37 mouse cellular contexts compared by ENCODE assay signal in the genomic region with DNA sequence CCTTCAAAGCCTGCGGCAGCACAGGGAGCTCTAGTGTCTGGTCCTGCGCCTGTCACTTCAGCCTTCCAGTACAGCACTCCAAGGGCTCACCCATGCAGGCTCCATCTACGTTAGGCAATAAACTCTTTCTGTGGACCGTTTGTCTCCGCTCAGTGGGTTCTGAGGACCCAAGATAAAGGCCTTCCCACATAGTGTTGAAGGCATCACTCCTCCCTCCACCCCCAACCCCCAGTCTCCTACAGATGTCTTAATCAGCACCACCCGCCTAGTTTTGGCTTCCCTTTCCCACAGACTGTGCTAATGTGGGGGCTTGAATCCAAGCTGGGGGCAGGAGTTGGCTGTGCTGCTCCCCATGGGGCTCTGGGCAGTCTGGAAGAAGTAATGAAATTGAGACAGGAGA. TPM values are rescaled to one million over a fixed set of nuclear protein-coding genes. Genes with fewer than 3 reads are reported as not detected.
DNase-seq lines count a peak whose midpoint lies in the region; ATAC-seq and TF ChIP-seq lines count a peak whose summit lies in the region.
"Had no signal": no experiment of that assay in that cellular context is flagged by ENCODE, and none has a peak within 500 bp of the region (broad histone marks: within the 10 kb centered on the region; RNA-seq: fewer than 3 reads in every experiment).

No protein-coding gene starts in this region.

- no peak for TF ChIP-seq EP300 in heart, adult 2 months (IDR thresholded peaks at IDR 0.05; ENCODE audit: insufficient read depth, low read depth, low read length)
- peak in 1 of 2 experiments; percentile 44; a peak in 2 of 4 replicates for TF ChIP-seq EP300 in MEL (IDR thresholded peaks at IDR 0.05; ENCODE audit: low read depth in 1 of 2, low read length in 2 of 2)
- no peak for TF ChIP-seq EP300 in liver, embryonic 14.5 days (IDR thresholded peaks at IDR 0.05; ENCODE audit: low read depth)

- TF ChIP-seq POLR2A in heart, adult 2 months (IDR thresholded peaks at IDR 0.05; ENCODE audit: insufficient read depth, low read depth, low read length) = no peak
- no peak for TF ChIP-seq POLR2A in MEL (IDR thresholded peaks at IDR 0.05; ENCODE audit: control insufficient read depth in 1 of 2, insufficient read depth in 1 of 2, low read depth in 1 of 2, low read length in 2 of 2, poor library complexity in 1 of 2)

- H3K79me2 ChIP-seq in heart, adult 2 months (replicated peaks; ENCODE audit: control insufficient read depth, insufficient read depth, low read length) = no peaks in the 10 kb centered on the region
- no peaks in the 10 kb centered on the region for H3K79me2 ChIP-seq in MEL (ENCODE audit: control insufficient read depth, insufficient read depth, low read length, poor library complexity)

- no peak for TF ChIP-seq CTCF in heart, adult 2 months (IDR thresholded peaks at IDR 0.05)
- no peak for TF ChIP-seq CTCF in MEL (IDR thresholded peaks at IDR 0.05 in 2 of 3, conservative IDR thresholded peaks at IDR 0.05 in 1 of 3; ENCODE audit: control insufficient read depth in 1 of 3, insufficient read depth in 1 of 3, low read depth in 2 of 3, low read length in 3 of 3, poor library complexity in 1 of 3, severe bottlenecking in 1 of 3)
- TF ChIP-seq CTCF in liver, embryonic 14.5 days (IDR thresholded peaks at IDR 0.05; ENCODE audit: low read depth) = no peak

- no peak for TF ChIP-seq RAD21 in MEL (IDR thresholded peaks at IDR 0.05; ENCODE audit: low read depth, low read length)

- H3K4me2 ChIP-seq in heart, embryonic 16.5 days (ENCODE audit: low read depth, low read length) = no peak overlapping the region
- H3K4me2 ChIP-seq in liver, embryonic 14.5 days (ENCODE audit: low read depth) = no peak overlapping the region
- H3K4me2 ChIP-seq: embryonic facial prominence, embryonic 12.5 days; forebrain, embryonic 15.5 days; heart, embryonic 13.5 days; hindbrain, embryonic 13.5 days; limb, embryonic 13.5 days; midbrain, embryonic 15.5 days; neural tube, embryonic 15.5 days had no signal

- H3K36me3 ChIP-seq in heart, embryonic 16.5 days (ENCODE audit: control insufficient read depth, insufficient read depth) = no peaks in the 10 kb centered on the region
- H3K36me3 ChIP-seq in heart, adult 2 months (ENCODE audit: control insufficient read depth, insufficient read depth, low read length) = no peaks in the 10 kb centered on the region
- peaks cover 0 to 5% of the 10 kb centered on the region in 2 experiments; a peak in 1 of 4 replicates for H3K36me3 ChIP-seq in MEL (ENCODE audit: control insufficient read depth in 1 of 2, insufficient read depth in 2 of 2, low read length in 2 of 2)
- H3K36me3 ChIP-seq in liver, embryonic 14.5 days (replicated peaks; ENCODE audit: control insufficient read depth, insufficient read depth, low read depth) = no peaks in the 10 kb centered on the region
- H3K36me3 ChIP-seq: embryonic facial prominence, embryonic 12.5 days; forebrain, embryonic 10.5 days; forebrain, embryonic 15.5 days; heart, embryonic 13.5 days; hindbrain, embryonic 13.5 days; limb, embryonic 13.5 days; midbrain, embryonic 10.5 days; midbrain, embryonic 15.5 days; neural tube, embryonic 15.5 days had no signal

- H3K4me1 ChIP-seq in heart, embryonic 16.5 days (ENCODE audit: control insufficient read depth, insufficient read depth, low read length) = no peaks in the 10 kb centered on the region
- H3K4me1 ChIP-seq in heart, adult 2 months (ENCODE audit: control insufficient read depth, insufficient read depth, low read length) = no peaks in the 10 kb centered on the region
- peaks cover 0 to 7% of the 10 kb centered on the region in 2 experiments; a peak in 2 of 4 replicates for H3K4me1 ChIP-seq in MEL (ENCODE audit: control insufficient read depth in 1 of 2, insufficient read depth in 2 of 2, low read length in 2 of 2)
- H3K4me1 ChIP-seq in liver, embryonic 14.5 days (replicated peaks; ENCODE audit: control insufficient read depth in 2 of 2, insufficient read depth in 2 of 2, low read length in 1 of 2) = peaks cover 0 to 9% of the 10 kb centered on the region in 2 experiments; a peak in 2 of 4 replicates
- H3K4me1 ChIP-seq: embryonic facial prominence, embryonic 12.5 days; forebrain, embryonic 15.5 days; heart, embryonic 13.5 days; hindbrain, embryonic 13.5 days; midbrain, embryonic 10.5 days; midbrain, embryonic 15.5 days; neural tube, embryonic 15.5 days had no signal

- no peak overlapping the region for H3K4me3 ChIP-seq in heart, embryonic 16.5 days (ENCODE audit: low read length)
- H3K4me3 ChIP-seq in heart, adult 2 months = no peak overlapping the region
- no peak overlapping the region for H3K4me3 ChIP-seq in MEL (ENCODE audit: control insufficient read depth in 1 of 2, insufficient read depth in 1 of 2, low read depth in 2 of 2, low read length in 2 of 2)
- H3K4me3 ChIP-seq in liver, embryonic 14.5 days (ENCODE audit: insufficient read depth in 1 of 2, low read depth in 2 of 2, low read length in 2 of 2) = no peak overlapping the region
- H3K4me3 ChIP-seq: embryonic facial prominence, embryonic 12.5 days; forebrain, embryonic 10.5 days; forebrain, embryonic 15.5 days; heart, embryonic 13.5 days; hindbrain, embryonic 13.5 days; left cerebral cortex, adult 2 months; limb, embryonic 13.5 days; midbrain, embryonic 10.5 days; midbrain, embryonic 15.5 days; neural tube, embryonic 15.5 days had no signal

- H3K27ac ChIP-seq in heart, embryonic 16.5 days (ENCODE audit: low read length) = no peak overlapping the region
- H3K27ac ChIP-seq in heart, adult 2 months = no peak overlapping the region
- no peak overlapping the region for H3K27ac ChIP-seq in MEL (ENCODE audit: control insufficient read depth, low read depth, low read length)
- H3K27ac ChIP-seq in liver, embryonic 14.5 days = no peak overlapping the region
- H3K27ac ChIP-seq: embryonic facial prominence, embryonic 12.5 days; forebrain, embryonic 10.5 days; forebrain, embryonic 15.5 days; heart, embryonic 13.5 days; hindbrain, embryonic 13.5 days; left cerebral cortex, adult 2 months; limb, embryonic 13.5 days; midbrain, embryonic 10.5 days; midbrain, embryonic 15.5 days; neural tube, embryonic 15.5 days had no signal

- intact Hi-C loops in heart, adult 2 months (cut with DNase I) = no loop called here

- no peaks in the 10 kb centered on the region for H3K27me3 ChIP-seq in heart, embryonic 16.5 days (ENCODE audit: control insufficient read depth, insufficient read depth, low read length)
- no peaks in the 10 kb centered on the region for H3K27me3 ChIP-seq in heart, adult 2 months (ENCODE audit: control insufficient read depth, insufficient read depth, low read length)
- H3K27me3 ChIP-seq in MEL (ENCODE audit: control insufficient read depth in 1 of 2, insufficient read depth in 2 of 2, low read length in 2 of 2) = no peaks in the 10 kb centered on the region
- H3K27me3 ChIP-seq in liver, embryonic 14.5 days (ENCODE audit: control insufficient read depth, insufficient read depth, low read length) = no peaks in the 10 kb centered on the region
- H3K27me3 ChIP-seq: embryonic facial prominence, embryonic 12.5 days; forebrain, embryonic 15.5 days; hindbrain, embryonic 13.5 days; limb, embryonic 13.5 days; midbrain, embryonic 15.5 days; neural tube, embryonic 15.5 days; Patski had no signal

- no peaks in the 10 kb centered on the region for H3K9me3 ChIP-seq in heart, embryonic 16.5 days (replicated peaks; ENCODE audit: control insufficient read depth, low read length)
- H3K9me3 ChIP-seq in MEL (replicated peaks; ENCODE audit: insufficient read depth, low read length) = no peaks in the 10 kb centered on the region
- no peaks in the 10 kb centered on the region for H3K9me3 ChIP-seq in liver, embryonic 14.5 days (ENCODE audit: control insufficient read depth, low read length)
- H3K9me3 ChIP-seq: embryonic facial prominence, embryonic 12.5 days; forebrain, embryonic 10.5 days; heart, embryonic 13.5 days; hindbrain, embryonic 13.5 days; limb, embryonic 13.5 days; midbrain, embryonic 10.5 days; midbrain, embryonic 15.5 days; neural tube, embryonic 15.5 days had no signal

- peak; percentile 28; the same call in 1 of the 2 replicates for ATAC-seq in heart, embryonic 16.5 days (replicated peaks; ENCODE audit: extremely low read depth, insufficient read depth, low FRiP score)
- ATAC-seq in liver, embryonic 14.5 days (ENCODE audit: insufficient read depth) = peak; percentile 64; the same call in 1 of the 2 replicates
- ATAC-seq: forebrain, embryonic 15.5 days; intestine, postnatal 0 days; midbrain, embryonic 15.5 days; Patski had no signal

- 44% methylated on average over 6 of the region's 6 CpGs for WGBS in heart, embryonic 16.5 days
- WGBS in heart, adult 2 months = 57% methylated on average over 6 of the region's 6 CpGs
- WGBS in liver, embryonic 14.5 days (ENCODE audit: insufficient replicate concordance) = 18% methylated on average over 6 of the region's 6 CpGs

- no peak overlapping the region for H3K9ac ChIP-seq in heart, embryonic 16.5 days (ENCODE audit: low read length)
- H3K9ac ChIP-seq in heart, adult 2 months (ENCODE audit: low read depth, low read length) = no peak overlapping the region
- H3K9ac ChIP-seq in MEL (ENCODE audit: control insufficient read depth, low read depth, low read length, poor library complexity, severe bottlenecking) = 0 out of 2 replicates have a peak overlapping the region, but pooled peaks have one; percentile 3
- H3K9ac ChIP-seq in liver, embryonic 14.5 days (replicated peaks) = no peak overlapping the region
- H3K9ac ChIP-seq: embryonic facial prominence, embryonic 12.5 days; forebrain, embryonic 15.5 days; heart, embryonic 13.5 days; hindbrain, embryonic 13.5 days; limb, embryonic 13.5 days; midbrain, embryonic 15.5 days; neural tube, embryonic 15.5 days had no signal

- no peak for DNase-seq in heart, adult 2 months
- DNase-seq in MEL (ENCODE audit: low read depth, low spot score) = peak; percentile 61
- peak; percentile 5 for DNase-seq in c-Kit-positive CD71-negative TER-119-negative erythroid progenitor cells, embryonic 14.5 days (ENCODE audit: low read depth)
- DNase-seq in liver, embryonic 14.5 days (ENCODE audit: low read depth in 3 of 3, low spot score in 3 of 3) = no peak
- no peak for DNase-seq in MN1 (ENCODE audit: low spot score)
- no peak for DNase-seq in thymus, postnatal 0 days (ENCODE audit: low spot score)
- no peak for DNase-seq in lung, postnatal 14 days
- DNase-seq: adrenal gland, postnatal 25 days; cerebellum, adult 2 months; cerebellum, postnatal 36 days; gastrocnemius, postnatal 36 days; heart, adult 18-20 months; heart, postnatal 36 days; kidney, adult 9 months; lung, postnatal 4 days; retina, postnatal 1 day; right cerebral cortex, postnatal 14 days had no signal

RNA-seq across cellular contexts. Expression of a gene that starts 5.3 kb away (rescaled TPM):
- polyA plus RNA-seq in heart, embryonic 16.5 days (2015; fragmentation: Nextera tagmentation; extraction: Ambion mirVana) = 1.0 and 12.2 TPM in 2 replicates
- total RNA-seq in heart, adult 2 months (2021) = not detected
- not detected in 2 replicates for polyA plus RNA-seq in heart, adult 2 months (2012; rRNA removed)
- total RNA-seq in MEL (2012; rRNA removed) = not detected in 2 replicates
- not detected for polyA plus RNA-seq in MEL (2012; ENCODE audit: insufficient read depth in 1 of 2, insufficient read length in 2 of 2, low read depth in 1 of 2, low replicate concordance in 2 of 2, missing spikeins in 1 of 2)
- polyA plus RNA-seq in liver, embryonic 14.5 days (2012; rRNA removed) = not detected in 2 replicates
- polyA plus RNA-seq in liver, embryonic 14.5 days (2014; fragmentation: Nextera tagmentation; extraction: Ambion mirVana) = not detected in 2 replicates
- 0.31 and 0.42 TPM in 2 replicates for polyA plus RNA-seq in thymus, postnatal 0 days (2015; fragmentation: Nextera tagmentation; extraction: Ambion mirVana)
- total RNA-seq: adrenal gland, postnatal 25 days; gastrocnemius, adult 18-20 months; gastrocnemius, postnatal 36 days; heart, adult 18-20 months; heart, postnatal 36 days; layer of hippocampus, adult 18-20 months; layer of hippocampus, postnatal 10 days; left cerebral cortex, adult 2 months; left cerebral cortex, postnatal 25 days had no signal
- polyA plus RNA-seq: cerebellum, adult 2 months; embryonic facial prominence, embryonic 12.5 days; forebrain, embryonic 10.5 days; forebrain, embryonic 15.5 days; frontal cortex, adult 2 months; heart, embryonic 13.5 days; hindbrain, embryonic 13.5 days; intestine, postnatal 0 days; midbrain, embryonic 10.5 days; midbrain, embryonic 15.5 days; neural tube, embryonic 15.5 days; Patski; small intestine, adult 2 months; testis, adult 2 months had no signal

RNA-seq across cellular contexts. Expression of a gene that starts 20.6 kb away (rescaled TPM):
- polyA plus RNA-seq in heart, embryonic 16.5 days (2015; fragmentation: Nextera tagmentation; extraction: Ambion mirVana) = 1.5 and 1.6 TPM in 2 replicates
- total RNA-seq in heart, adult 2 months (2021) = 1 to 10 TPM; 1.0 to 2.5 TPM
- 0.67 and 1.4 TPM in 2 replicates for polyA plus RNA-seq in heart, adult 2 months (2012; rRNA removed)
- 0.12 and 0.16 TPM in 2 replicates for total RNA-seq in MEL (2012; rRNA removed)
- polyA plus RNA-seq in MEL (2012; ENCODE audit: insufficient read depth in 1 of 2, insufficient read length in 2 of 2, low read depth in 1 of 2, low replicate concordance in 2 of 2, missing spikeins in 1 of 2) = not detected
- polyA plus RNA-seq in liver, embryonic 14.5 days (2012; rRNA removed) = 0.17 and 0.35 TPM in 2 replicates
- polyA plus RNA-seq in liver, embryonic 14.5 days (2014; fragmentation: Nextera tagmentation; extraction: Ambion mirVana) = 0.10 and 0.13 TPM in 2 replicates
- 0.19 and 0.36 TPM in 2 replicates for polyA plus RNA-seq in thymus, postnatal 0 days (2015; fragmentation: Nextera tagmentation; extraction: Ambion mirVana)
- polyA plus RNA-seq: forebrain, embryonic 10.5 days; midbrain, embryonic 10.5 days; small intestine, adult 2 months had no signal

RNA-seq across cellular contexts. Expression of a gene that starts 57.0 kb away (rescaled TPM):
- polyA plus RNA-seq in heart, embryonic 16.5 days (2015; fragmentation: Nextera tagmentation; extraction: Ambion mirVana) = 0.29 and 0.53 TPM in 2 replicates
- total RNA-seq in heart, adult 2 months (2021) = under 1 TPM; 0.39 to 0.41 TPM
- 0.85 and 2.1 TPM in 2 replicates for polyA plus RNA-seq in heart, adult 2 months (2012; rRNA removed)
- total RNA-seq in MEL (2012; rRNA removed) = not detected in 2 replicates
- polyA plus RNA-seq in MEL (2012; ENCODE audit: insufficient read depth in 1 of 2, insufficient read length in 2 of 2, low read depth in 1 of 2, low replicate concordance in 2 of 2, missing spikeins in 1 of 2) = not detected
- polyA plus RNA-seq in liver, embryonic 14.5 days (2012; rRNA removed) = 0.04 TPM in 1 of 2 replicates, not detected in the other
- polyA plus RNA-seq in liver, embryonic 14.5 days (2014; fragmentation: Nextera tagmentation; extraction: Ambion mirVana) = not detected in 2 replicates
- 1.2 TPM in 2 replicates for polyA plus RNA-seq in thymus, postnatal 0 days (2015; fragmentation: Nextera tagmentation; extraction: Ambion mirVana)
- total RNA-seq: gastrocnemius, adult 18-20 months had no signal
- polyA plus RNA-seq: Patski had no signal

Comparison
In these comparisons a context has a peak if more than half of its experiments do, and no peak if none do; other contexts are left out.
1. DNase-seq: peak in MEL (single experiment) and c-Kit-positive CD71-negative TER-119-negative erythroid progenitor cells, embryonic 14.5 days (single experiment); none in heart, adult 2 months (0 of 2), liver, embryonic 14.5 days (0 of 3), MN1 (single experiment), thymus, postnatal 0 days (single experiment) and lung, postnatal 14 days (single experiment).